Mouse (Mus musculus): ENCODE measurements around the gene Tns1.

Tns1 gene

GRCm38 (mm10) chr1:74121821-74122576, 2.2 kb downstream of the Tns1 start:
- no peak for DNase-seq (ENCODE audit: low read depth, low spot score)

- DNase-seq (ENCODE audit: low read depth, low spot score) = no peak
Measured at GRCm38 (mm10) chr1:74121138-74121537, 3.1 kb downstream of the Tns1 start.

- no peak for DNase-seq (ENCODE audit: low read depth, low spot score)
Measured at GRCm38 (mm10) chr1:74119115-74119514, 5.1 kb downstream of the Tns1 start.

GRCm38 (mm10) chr1:74117876-74118275, 6.4 kb downstream of the Tns1 start:
- no peak for DNase-seq (ENCODE audit: low read depth, low spot score)

GRCm38 (mm10) chr1:74113071-74113470, 11.2 kb downstream of the Tns1 start:
- no peak for DNase-seq (ENCODE audit: low read depth, low spot score)

- DNase-seq (ENCODE audit: low read depth, low spot score) = no peak
Measured at GRCm38 (mm10) chr1:74111696-74112030, 12.6 kb downstream of the Tns1 start.

- DNase-seq (ENCODE audit: low read depth, low spot score) = peak; percentile 62
Measured at GRCm38 (mm10) chr1:74110932-74111695, 13.1 kb downstream of the Tns1 start.

GRCm38 (mm10) chr1:74109670-74110069, 14.6 kb downstream of the Tns1 start:
- DNase-seq (ENCODE audit: low read depth, low spot score) = no peak

GRCm38 (mm10) chr1:74107931-74108618, 16.2 kb downstream of the Tns1 start:
- no peak for DNase-seq (ENCODE audit: low read depth, low spot score)

- DNase-seq (ENCODE audit: low read depth, low spot score) = no peak
Measured at GRCm38 (mm10) chr1:74106214-74106613, 18.0 kb downstream of the Tns1 start.

- no peak for DNase-seq (ENCODE audit: low read depth, low spot score)
Measured at GRCm38 (mm10) chr1:74105660-74106059, 18.6 kb downstream of the Tns1 start.

- no peak for DNase-seq (ENCODE audit: low read depth, low spot score)
Measured at GRCm38 (mm10) chr1:74103654-74104353, 20.4 kb downstream of the Tns1 start.

GRCm38 (mm10) chr1:74099001-74099435, 25.2 kb downstream of the Tns1 start:
- DNase-seq (ENCODE audit: low read depth, low spot score) = no peak

GRCm38 (mm10) chr1:74098004-74099000, 25.9 kb downstream of the Tns1 start:
- peak; percentile 48 for DNase-seq (ENCODE audit: low read depth, low spot score)

- no peak for DNase-seq (ENCODE audit: low read depth, low spot score)
Measured at GRCm38 (mm10) chr1:74095728-74096127, 28.5 kb downstream of the Tns1 start.

- DNase-seq (ENCODE audit: low read depth, low spot score) = no peak
Measured at GRCm38 (mm10) chr1:74095296-74095695, 29.0 kb downstream of the Tns1 start.

- no peak for DNase-seq (ENCODE audit: low read depth, low spot score)
Measured at GRCm38 (mm10) chr1:74094497-74095270, 29.6 kb downstream of the Tns1 start.

- DNase-seq (ENCODE audit: low read depth, low spot score) = no peak
Measured at GRCm38 (mm10) chr1:74093447-74093846, 30.8 kb downstream of the Tns1 start.

- DNase-seq (ENCODE audit: low read depth, low spot score) = no peak
Measured at GRCm38 (mm10) chr1:74092242-74092641, 32.0 kb downstream of the Tns1 start.

Measured in forelimb bud, embryonic 11.5 days (tissue).